Mouse (Mus musculus): ENCODE measurements at regions not wholly inside any gene's neighbourhood (a gene's known extent, or its start where the extent isn't known, plus 50 kb on each side); places are given as distances from the start of the nearest gene placed in this dataset.

- TF ChIP-seq POLR2A (IDR thresholded peaks at IDR 0.05; ENCODE audit: control insufficient read depth, extremely low read depth, insufficient read depth, low read length, poor library complexity) (no peak), CTCF (IDR thresholded peaks at IDR 0.05; ENCODE audit: borderline replicate concordance, control insufficient read depth, extremely low read depth, insufficient read depth, low read length, poor library complexity) (no peak)
Observed at GRCm38 (mm10) chr13:28457403-28457802, 200.1 kb downstream of the Gm11361 start.

Measured in thymus, adult 2 months (tissue).